Mouse (Mus musculus): Measurements from ENCODE around the gene Tspo. TPM values are rescaled to one million over a fixed set of nuclear protein-coding genes. Genes with fewer than 3 reads are reported as not detected.
A peak's percentile ranks its signal among the peaks of the same experiment; 100 is the strongest.

Gene Tspo
- total RNA-seq, 2 experiments from 2014 or later = 24.9 to 33.5 TPM

DNA sequence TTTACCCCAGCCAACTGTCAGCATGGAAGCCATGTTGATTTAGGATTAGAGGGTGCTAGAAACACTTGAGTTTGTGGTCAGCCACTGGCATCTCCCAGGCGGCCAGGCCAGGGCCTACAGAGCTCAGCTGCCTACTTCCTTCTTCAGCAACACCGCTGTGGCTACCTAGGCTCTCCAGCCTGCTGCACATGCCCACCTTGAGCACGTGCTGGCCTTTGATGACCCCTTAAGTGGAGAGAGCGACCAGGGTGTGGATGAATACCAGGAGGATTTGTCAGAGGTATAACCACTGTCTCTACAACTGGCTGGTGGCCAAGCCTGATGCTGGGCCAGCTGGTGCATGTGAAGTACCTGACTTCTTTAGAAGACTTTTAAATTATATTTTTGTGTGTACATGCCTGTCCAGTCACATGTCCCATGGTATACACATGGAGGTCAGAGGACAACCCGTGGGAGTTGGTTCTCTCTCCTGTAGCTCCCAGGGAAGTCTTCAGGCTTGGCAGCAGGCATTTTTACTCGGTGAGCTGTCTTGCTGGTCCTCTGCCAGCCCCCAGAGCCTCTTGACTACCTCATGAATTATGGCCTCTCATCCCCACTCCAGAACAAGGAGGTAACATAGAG lies 11.4 kb downstream of the Tspo start:
- intact Hi-C loops (cut with DNase I; ENCODE audit: low total_unique reads) = no loop called here
- DNase-seq = no peak

- intact Hi-C loops (cut with DNase I; ENCODE audit: low total_unique reads) = no loop called here
- no peak for DNase-seq
Measured at GRCm38 (mm10) chr15:83575543-83575942, 12.2 kb downstream of the Tspo start.

- intact Hi-C loops (cut with DNase I; ENCODE audit: low total_unique reads) = no loop called here
- DNase-seq = no peak
Measured at GRCm38 (mm10) chr15:83576651-83577050, 13.3 kb downstream of the Tspo start.

DNA sequence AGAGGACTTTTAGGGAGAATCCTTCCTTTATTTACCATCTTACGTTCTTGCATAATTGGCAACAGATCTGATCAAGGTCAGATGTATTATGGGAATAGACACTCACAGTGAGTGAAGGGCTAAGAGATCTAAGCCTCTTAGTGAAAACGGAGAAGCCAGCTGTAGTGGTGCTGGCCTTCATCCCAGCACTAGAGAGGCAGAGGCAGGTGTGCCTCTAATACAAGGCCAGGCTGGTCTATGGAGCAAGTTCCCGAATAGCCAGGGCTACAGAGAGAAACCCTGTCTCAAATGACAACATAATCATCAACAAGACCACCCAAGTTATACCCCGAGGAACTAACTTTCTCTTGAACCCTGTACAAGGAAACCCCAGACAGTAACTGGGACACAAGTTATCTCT lies 19.5 kb downstream of the Tspo start:
- intact Hi-C loops (cut with DNase I; ENCODE audit: low total_unique reads) = no loop called here
- no peak for DNase-seq

- intact Hi-C loops (cut with DNase I; ENCODE audit: low total_unique reads) = no loop called here
- DNase-seq = peak; percentile 50
Measured at GRCm38 (mm10) chr15:83583419-83584156, 20.2 kb downstream of the Tspo start.

GRCm38 (mm10) chr15:83584741-83585220 lies 21.4 kb downstream of the Tspo start:
- no peak for DNase-seq

DNA sequence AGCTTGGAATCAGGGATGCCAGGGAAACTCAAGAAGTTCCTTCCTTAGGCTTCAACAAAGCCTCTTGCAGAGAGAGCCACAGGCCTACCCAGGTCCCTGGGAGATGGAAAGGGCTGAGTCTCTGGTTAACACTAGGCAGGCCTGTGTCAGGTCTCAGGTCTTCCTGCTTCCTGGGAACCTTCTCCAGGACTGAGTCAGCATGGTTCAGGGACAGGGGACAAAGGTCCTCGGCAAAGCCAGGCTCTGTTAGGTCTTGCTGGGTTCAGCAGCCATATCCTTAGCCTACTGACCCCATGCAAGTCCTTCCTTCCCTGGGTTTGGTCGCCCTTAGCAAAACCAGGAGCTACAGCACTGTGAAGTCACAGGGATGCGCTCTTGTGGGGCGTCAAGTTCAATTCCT lies 27.4 kb downstream of the Tspo start:
- no peak for DNase-seq
- intact Hi-C loops (cut with DNase I; ENCODE audit: low total_unique reads) = no loop called here

More at GRCm38 (mm10) chr15:83584741-83585220, 21.4 kb downstream of the Tspo start:
- intact Hi-C loops (cut with DNase I; ENCODE audit: low total_unique reads) = no loop called here

GRCm38 (mm10) chr15:83591758-83592157 lies 28.4 kb downstream of the Tspo start:
- DNase-seq = no peak
- intact Hi-C loops (cut with DNase I; ENCODE audit: low total_unique reads) = no loop called here

DNA sequence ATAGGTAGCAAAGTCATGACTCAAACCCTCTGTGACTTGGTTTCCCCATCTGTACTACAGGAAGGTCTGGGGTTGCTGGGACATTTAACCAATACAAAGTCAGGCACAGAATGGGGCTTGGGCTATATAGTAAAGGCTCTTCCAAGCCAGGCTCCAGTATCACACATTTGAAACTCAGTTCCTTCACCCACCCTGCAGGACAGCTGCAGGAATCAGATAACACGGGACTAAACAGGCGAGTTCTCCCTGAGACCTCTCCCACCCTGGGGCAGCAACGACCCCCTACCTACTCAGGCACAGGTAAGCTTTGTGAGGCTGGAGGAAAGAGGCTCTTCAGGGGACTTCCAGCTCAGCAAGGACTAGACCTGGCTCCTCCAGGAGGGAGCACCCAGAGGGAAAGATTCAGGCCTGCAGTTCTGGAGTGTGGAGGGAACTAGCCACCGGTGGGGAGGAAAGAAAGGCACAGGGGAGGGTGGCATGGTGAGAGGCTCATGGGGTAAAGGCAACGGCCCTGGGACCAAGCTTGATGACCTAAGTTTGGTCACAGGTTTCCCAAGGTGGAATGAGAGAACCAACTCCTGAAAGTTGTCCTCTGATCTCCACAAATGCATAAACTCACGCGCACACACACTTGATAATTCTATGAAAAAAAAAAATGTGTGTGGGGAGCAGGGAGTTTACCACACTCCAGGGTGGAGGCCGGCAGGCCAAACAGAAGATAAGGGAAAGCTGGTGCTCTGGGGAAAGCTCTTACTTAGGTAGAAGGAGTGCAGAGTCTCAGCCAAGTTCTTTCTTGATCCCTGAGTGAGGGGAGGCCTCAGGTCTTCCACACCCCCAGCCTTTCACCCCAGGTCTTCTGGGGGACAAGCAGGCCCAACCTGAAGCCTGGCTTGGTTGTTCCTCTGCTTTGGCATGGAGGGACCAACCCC lies 29.1 kb downstream of the Tspo start:
- DNase-seq = no peak
- intact Hi-C loops (cut with DNase I; ENCODE audit: low total_unique reads) = no loop called here

GRCm38 (mm10) chr15:83593189-83593585 lies 29.8 kb downstream of the Tspo start:
- DNase-seq = no peak
- intact Hi-C loops (cut with DNase I; ENCODE audit: low total_unique reads) = no loop called here

GRCm38 (mm10) chr15:83593702-83594512 lies 30.5 kb downstream of the Tspo start:
- intact Hi-C loops (cut with DNase I; ENCODE audit: low total_unique reads) = no loop called here
- no peak for DNase-seq

DNA sequence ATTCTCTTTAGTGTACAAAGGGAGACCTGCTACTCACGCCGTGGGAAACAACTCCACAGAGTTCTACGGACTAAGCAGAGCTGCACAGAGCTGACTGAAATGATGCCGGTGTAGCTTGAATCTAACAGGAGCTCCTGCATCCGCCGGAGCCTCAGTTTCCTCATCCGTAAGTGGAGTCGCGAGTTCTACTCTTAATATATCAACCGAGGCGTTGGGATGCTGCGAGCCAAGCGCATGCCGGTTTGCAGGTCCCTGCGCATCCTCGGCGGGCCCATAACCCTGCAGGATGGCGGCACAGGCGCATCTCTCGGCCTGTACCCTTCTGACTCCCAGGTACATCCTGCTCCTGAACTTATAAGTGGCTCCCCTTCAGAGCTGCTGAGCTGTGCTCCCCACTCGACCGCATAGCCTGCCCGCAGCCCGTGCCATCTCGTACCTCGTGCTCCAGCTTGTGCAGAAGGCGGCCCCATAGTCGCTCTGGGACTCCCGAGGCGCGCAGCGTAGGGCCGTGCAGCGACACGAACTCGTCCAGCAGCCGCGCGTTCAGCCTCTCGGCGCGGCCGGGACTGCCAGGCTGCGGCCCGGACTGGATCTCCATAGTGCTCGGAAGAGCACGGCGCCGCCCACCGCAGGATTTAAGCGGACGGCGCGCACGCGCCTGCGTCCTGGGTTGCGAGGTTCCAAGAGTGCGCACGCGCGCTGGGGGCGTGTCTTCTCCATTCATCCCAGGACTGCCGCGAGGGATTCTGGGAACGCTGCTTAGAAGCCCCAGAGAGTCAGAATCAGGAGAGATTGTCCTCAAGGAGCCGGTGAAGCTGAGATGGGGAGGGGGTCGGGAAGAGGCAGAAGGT lies 31.3 kb downstream of the Tspo start, which contains the start of gene Ttll12:
TSS of gene Ttll12 (minus strand) at position 645 of the 851 bp plus-strand sequence.
- intact Hi-C loops (cut with DNase I; ENCODE audit: low total_unique reads) = no loop called here
- peak; percentile 94 for DNase-seq

- no peak for DNase-seq
- intact Hi-C loops (cut with DNase I; ENCODE audit: low total_unique reads) = no loop called here
Measured at GRCm38 (mm10) chr15:83595364-83595711, 31.9 kb downstream of the Tspo start.

- no peak for DNase-seq
- intact Hi-C loops (cut with DNase I; ENCODE audit: low total_unique reads) = no loop called here
Measured at GRCm38 (mm10) chr15:83596833-83597232, 33.4 kb downstream of the Tspo start.

GRCm38 (mm10) chr15:83601185-83601584 lies 37.8 kb downstream of the Tspo start:
- intact Hi-C loops (cut with DNase I; ENCODE audit: low total_unique reads) = no loop called here
- DNase-seq = no peak

DNA sequence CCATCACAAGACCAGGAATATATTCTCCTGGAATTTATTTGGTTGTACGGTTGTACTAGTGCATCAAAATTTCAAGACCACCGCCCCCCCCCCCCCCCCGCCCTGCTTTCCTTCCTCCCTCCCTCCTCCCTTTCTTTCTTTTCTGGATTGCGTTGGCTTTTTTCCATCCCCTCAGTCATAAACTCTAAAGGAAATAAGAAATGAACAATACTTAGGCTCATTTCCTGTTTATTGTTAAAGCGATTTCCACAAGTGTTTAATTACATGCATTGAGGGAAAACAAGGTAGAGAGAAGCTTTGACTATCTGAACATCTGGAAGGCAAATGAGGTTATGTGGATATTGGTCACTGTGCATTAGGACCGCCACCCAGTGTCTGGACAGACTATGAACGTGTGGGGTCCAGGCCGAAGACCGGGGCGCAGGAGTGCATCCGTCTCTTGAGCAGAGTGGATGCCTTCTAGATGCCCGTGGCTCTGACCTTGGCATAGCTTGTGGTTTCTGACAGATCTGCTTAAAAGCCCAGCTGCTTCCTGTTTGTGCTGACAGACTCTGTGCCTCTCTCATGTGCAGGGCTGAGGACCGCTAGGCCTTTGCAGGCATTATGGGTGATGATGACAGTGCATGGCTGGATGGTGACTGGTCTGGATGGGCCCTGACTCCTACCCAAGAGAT lies 39.1 kb downstream of the Tspo start:
- intact Hi-C loops (cut with DNase I; ENCODE audit: low total_unique reads) = no loop called here
- no peak for DNase-seq

- intact Hi-C loops (cut with DNase I; ENCODE audit: low total_unique reads) = no loop called here
- no peak for DNase-seq
Measured at GRCm38 (mm10) chr15:83603046-83603396, 39.6 kb downstream of the Tspo start.

- no peak for DNase-seq
- intact Hi-C loops (cut with DNase I; ENCODE audit: low total_unique reads) = no loop called here
Measured at GRCm38 (mm10) chr15:83603426-83603825, 40.0 kb downstream of the Tspo start.
